Mouse (Mus musculus) MEL (cell line): ENCODE results near the gene Gm10842. TPM values are rescaled to one million over a fixed set of nuclear protein-coding genes. Genes with fewer than 3 reads are reported as not detected.

Experiments
- DNase-seq: peaks from one replicate; pipeline ENCODE4 v3.0.0; 2011; ENCODE audit warnings: low read depth, low spot score
- H3K27ac ChIP-seq: 2 replicates; pipeline ENCODE4 v1.5.1; 2012; ENCODE audit warnings: low read depth, mild to moderate bottlenecking, control low read depth, low read length, moderate library complexity; ENCODE audit not compliant: control insufficient read depth
- H3K27me3 ChIP-seq, 2 experiments: fragments of 150-350 bp in 1 of 2; sonication (generic) in 1 of 2; 2 replicates each; pipeline ENCODE4 v1.6.1; 2012; ENCODE audit warnings: low read length in 2 of 2, mild to moderate bottlenecking in 2 of 2, improper control_type of control experiment in 1 of 2, moderate library complexity in 1 of 2; ENCODE audit not compliant: insufficient read depth in 2 of 2, control insufficient read depth in 1 of 2
- H3K36me3 ChIP-seq, 2 experiments: 2 replicates each; pipeline ENCODE4 v1.6.1; 2012 to 2014; ENCODE audit warnings: low read length in 2 of 2, improper control_type of control experiment in 1 of 2, inconsistent platforms in 1 of 2, mild to moderate bottlenecking in 1 of 2; ENCODE audit not compliant: insufficient read depth in 2 of 2, control insufficient read depth in 1 of 2
- H3K4me1 ChIP-seq, 2 experiments: fragments of 150-350 bp in 1 of 2; sonication (generic) in 1 of 2; 2 replicates each; pipeline ENCODE4 v1.6.1; 2012; ENCODE audit warnings: low read length in 2 of 2, improper control_type of control experiment in 1 of 2, mild to moderate bottlenecking in 1 of 2; ENCODE audit not compliant: insufficient read depth in 2 of 2, control insufficient read depth in 1 of 2
- H3K4me3 ChIP-seq, 2 experiments: fragments of 150-350 bp in 1 of 2; sonication (generic) in 1 of 2; 2 replicates each; pipeline ENCODE4 v1.5.1; 2012; ENCODE audit warnings: low read depth in 2 of 2, low read length in 2 of 2, mild to moderate bottlenecking in 2 of 2, moderate library complexity in 2 of 2, control low read depth in 1 of 2, improper control_type of control experiment in 1 of 2; ENCODE audit not compliant: control insufficient read depth in 1 of 2, insufficient read depth in 1 of 2
- H3K79me2 ChIP-seq: 2 replicates; pipeline ENCODE4 v1.6.1; 2012; ENCODE audit warnings: mild to moderate bottlenecking, low read length, moderate library complexity; ENCODE audit not compliant: control insufficient read depth, poor library complexity, insufficient read depth
- H3K9ac ChIP-seq: 2 replicates; pipeline ENCODE4 v1.6.1; 2012; ENCODE audit warnings: low read depth, mild to moderate bottlenecking, control low read depth, low read length, moderate library complexity; ENCODE audit not compliant: control insufficient read depth, poor library complexity, severe bottlenecking
- H3K9me3 ChIP-seq: fragments of 150-350 bp; sonication (generic); replicated peaks from 2 replicates; pipeline ENCODE4 v1.6.1; 2012; ENCODE audit warnings: mild to moderate bottlenecking, low read length, improper control_type of control experiment, moderate library complexity; ENCODE audit not compliant: insufficient read depth
- BHLHE40 ChIP-seq: IDR thresholded peaks from 2 replicates; pipeline ENCODE4 v1.6.1; 2012; ENCODE audit warnings: low read depth, mild to moderate bottlenecking, inconsistent platforms, low read length, improper control_type of control experiment, borderline replicate concordance
- CHD2 ChIP-seq: IDR thresholded peaks from 2 replicates; pipeline ENCODE4 v1.6.1; 2011; ENCODE audit warnings: low read length, improper control_type of control experiment
- CTCF ChIP-seq, 3 experiments: IDR thresholded peaks in 2 of 3; conservative IDR thresholded peaks in 1 of 3; 2 replicates each; pipeline ENCODE4 v1.5.1; 2011 to 2012; ENCODE audit warnings: low read length in 3 of 3, low read depth in 2 of 3, mild to moderate bottlenecking in 2 of 3, improper control_type of control experiment in 1 of 3, inconsistent platforms in 1 of 3, mixed read lengths in 1 of 3, moderate library complexity in 1 of 3; ENCODE audit not compliant: control insufficient read depth in 1 of 3, insufficient read depth in 1 of 3, poor library complexity in 1 of 3, severe bottlenecking in 1 of 3
- E2F4 ChIP-seq: IDR thresholded peaks from 2 replicates; pipeline ENCODE4 v1.6.1; 2011; ENCODE audit warnings: low read depth, low read length, improper control_type of control experiment, borderline replicate concordance
- GABPA ChIP-seq: IDR thresholded peaks from 2 replicates; pipeline ENCODE4 v1.6.1; 2012; ENCODE audit warnings: low read depth, mild to moderate bottlenecking, inconsistent platforms, low read length, improper control_type of control experiment, moderate library complexity
- MAX ChIP-seq: IDR thresholded peaks from 2 replicates; pipeline ENCODE4 v1.6.1; 2011; ENCODE audit warnings: low read length, improper control_type of control experiment
- MEF2A ChIP-seq: IDR thresholded peaks from 2 replicates; pipeline ENCODE4 v1.6.1; 2014; ENCODE audit warnings: low read depth, mild to moderate bottlenecking, inconsistent platforms, low read length, improper control_type of control experiment; ENCODE audit not compliant: poor library complexity, insufficient replicate concordance, severe bottlenecking; ENCODE audit errors: extremely low read depth
- MYB ChIP-seq: IDR thresholded peaks from 2 replicates; pipeline ENCODE4 v1.6.1; 2011; ENCODE audit warnings: mild to moderate bottlenecking, low read depth, low read length, improper control_type of control experiment
- NELFE ChIP-seq: IDR thresholded peaks from 2 replicates; pipeline ENCODE4 v1.6.1; 2011; ENCODE audit warnings: low read depth, low read length, improper control_type of control experiment
- NRF1 ChIP-seq: IDR thresholded peaks from 2 replicates; pipeline ENCODE4 v1.6.1; 2014; ENCODE audit warnings: low read depth, mild to moderate bottlenecking, inconsistent platforms, low read length, improper control_type of control experiment, moderate library complexity; ENCODE audit not compliant: poor library complexity, insufficient read depth, severe bottlenecking
- POLR2AphosphoS2 ChIP-seq: IDR thresholded peaks from 2 replicates; pipeline ENCODE4 v1.6.1; 2011; ENCODE audit warnings: low read length, improper control_type of control experiment
- POLR2AphosphoS5 ChIP-seq: IDR thresholded peaks from 2 replicates; pipeline ENCODE4 v1.6.1; 2012; ENCODE audit warnings: low read depth, borderline replicate concordance, mild to moderate bottlenecking, inconsistent platforms, low read length, moderate library complexity, mixed read lengths
- RAD21 ChIP-seq: IDR thresholded peaks from 2 replicates; pipeline ENCODE4 v1.6.1; 2011; ENCODE audit warnings: mild to moderate bottlenecking, low read depth, low read length, improper control_type of control experiment
- RCOR1 ChIP-seq: IDR thresholded peaks from 2 replicates; pipeline ENCODE4 v1.6.1; 2012; ENCODE audit warnings: low read depth, mild to moderate bottlenecking, inconsistent platforms, low read length, improper control_type of control experiment
- SIN3A ChIP-seq: IDR thresholded peaks from 2 replicates; pipeline ENCODE4 v1.6.1; 2012; ENCODE audit warnings: low read length, improper control_type of control experiment, inconsistent platforms
- TBP ChIP-seq: IDR thresholded peaks from 2 replicates; pipeline ENCODE4 v1.8.0; 2011; ENCODE audit warnings: low read depth, low read length, improper control_type of control experiment
- USF1 ChIP-seq: IDR thresholded peaks from 2 replicates; pipeline ENCODE4 v1.6.1; 2014; ENCODE audit warnings: low read depth, mild to moderate bottlenecking, inconsistent platforms, low read length, improper control_type of control experiment, moderate library complexity
- USF2 ChIP-seq, 2 experiments: IDR thresholded peaks; 2 replicates each; pipeline ENCODE4 v1.6.1; 2011 to 2012; ENCODE audit warnings: improper control_type of control experiment in 2 of 2, low read length in 2 of 2, borderline replicate concordance in 1 of 2, inconsistent platforms in 1 of 2, low read depth in 1 of 2, mild to moderate bottlenecking in 1 of 2; ENCODE audit not compliant: insufficient read depth in 1 of 2
- ZKSCAN1 ChIP-seq: IDR thresholded peaks from 2 replicates; pipeline ENCODE4 v1.6.1; 2012; ENCODE audit warnings: low read depth, mild to moderate bottlenecking, inconsistent platforms, low read length, improper control_type of control experiment, moderate library complexity
- ZMIZ1 ChIP-seq: IDR thresholded peaks from 2 replicates; pipeline ENCODE4 v1.6.1; 2012; ENCODE audit warnings: low read depth, mild to moderate bottlenecking, inconsistent platforms, low read length, improper control_type of control experiment, moderate library complexity
- polyA plus RNA-seq, 2 experiments: library from polyadenylated mRNA; stranded (reverse) in 1 of 2; unstranded in 1 of 2; fragments of >175 nt in 1 of 2; fragments of >200 nt in 1 of 2; gene quantifications; 2 replicates each; pipeline versions ENCODE4 v1.2.1 to v1.2.4; 2012; ENCODE audit warnings: low replicate concordance in 2 of 2, low read depth in 1 of 2; ENCODE audit not compliant: insufficient read length in 2 of 2, insufficient read depth in 1 of 2, missing spikeins in 1 of 2
- total RNA-seq: library from RNA; depleted of rRNA; stranded (reverse); fragments of 300-350 nt; gene quantifications from 2 replicates; pipeline ENCODE4 v1.2.3, GENCODE M21; 2012

Gm10842 gene
- total and polyA plus RNA-seq, 3 experiments: not detected

DNA sequence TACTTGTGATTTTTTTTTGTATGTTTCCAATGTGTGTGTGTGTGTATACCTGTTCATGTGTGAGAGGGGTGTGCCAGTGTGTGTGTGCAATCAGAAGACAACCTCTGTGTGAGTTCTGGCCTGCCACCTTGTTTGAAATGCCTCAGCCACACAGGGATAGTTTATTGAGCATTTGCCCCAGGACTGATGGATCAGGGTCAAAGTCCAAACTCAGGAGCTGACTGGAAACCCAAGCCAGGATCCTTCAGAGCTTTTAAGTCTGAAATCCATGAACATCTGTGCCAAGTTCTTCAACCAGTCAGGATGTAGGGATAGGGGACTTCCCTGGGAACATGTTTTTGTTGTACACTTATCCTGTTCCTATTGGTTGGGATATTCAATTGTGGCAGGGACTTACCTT is 11.4 kb downstream of the Gm10842 start:
- Histone ChIP-seq H3K36me3 (peaks cover 0 to 31% of the 10 kb centered on the region in 2 experiments; a peak in 2 of 4 replicates), H3K4me1 (peaks cover 14 to 42% of the 10 kb centered on the region in 2 experiments), H3K27ac (no peak overlapping the region), H3K4me3 (no peak overlapping the region; a peak in 1 of 4 replicates), H3K27me3 (no peaks in the 10 kb centered on the region), H3K79me2 (no peaks in the 10 kb centered on the region), H3K9me3 (no peaks in the 10 kb centered on the region), H3K9ac (0 out of 2 replicates have a peak overlapping the region, but pooled peaks have one; percentile 58)
- no peak for DNase-seq
- no peak for TF ChIP-seq TBP
- TF ChIP-seq ZKSCAN1: no peak
- no peak for TF ChIP-seq SIN3A

DNA sequence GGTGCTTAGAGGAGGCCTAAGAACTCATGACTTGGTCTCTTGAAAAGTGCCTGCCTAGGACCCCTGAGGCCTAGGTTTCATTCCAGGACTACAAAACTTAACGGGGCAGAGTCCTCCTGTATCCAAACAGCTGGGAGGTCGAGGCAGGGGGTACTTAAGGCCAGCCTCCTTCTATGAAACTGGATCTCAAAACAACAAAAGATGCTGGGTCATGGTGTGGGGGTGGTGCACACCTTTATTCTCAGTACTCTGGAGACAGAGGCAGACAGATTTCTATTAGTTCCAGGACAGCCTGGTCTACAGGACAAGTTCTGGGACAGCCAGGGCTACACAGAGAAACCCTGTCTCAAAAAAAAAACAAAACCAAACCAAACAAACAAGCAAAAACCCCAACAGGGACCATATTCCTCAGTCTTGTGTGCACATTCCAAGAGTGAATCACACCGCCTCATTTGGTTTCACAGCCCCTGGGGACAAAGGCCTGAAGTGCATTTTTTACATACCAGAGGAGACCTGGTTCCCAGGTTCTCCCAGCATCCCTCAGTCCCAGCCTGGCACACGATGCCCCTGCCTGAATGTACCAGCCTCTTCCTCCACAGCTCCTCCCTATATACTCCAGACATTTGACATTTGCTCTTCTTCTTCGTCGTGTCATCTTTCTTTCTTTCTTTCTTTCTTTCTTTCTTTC is 13.1 kb downstream of the Gm10842 start:
- Histone ChIP-seq H3K27ac (no peak overlapping the region), H3K4me3 (no peak overlapping the region), H3K79me2 (no peaks in the 10 kb centered on the region), H3K27me3 (no peaks in the 10 kb centered on the region), H3K9ac (no peak overlapping the region), H3K36me3 (peaks cover 0 to 23% of the 10 kb centered on the region in 2 experiments; a peak in 2 of 4 replicates), H3K4me1 (peaks cover 9 to 32% of the 10 kb centered on the region in 2 experiments), H3K9me3 (no peaks in the 10 kb centered on the region)
- no peak for DNase-seq
- no peak for TF ChIP-seq MAX
- TF ChIP-seq MYB: no peak
- no peak for TF ChIP-seq USF1
- no peak for TF ChIP-seq POLR2AphosphoS5
- no peak for TF ChIP-seq RAD21
- TF ChIP-seq NRF1: no peak
- no peak for TF ChIP-seq GABPA
- no peak for TF ChIP-seq BHLHE40
- TF ChIP-seq RCOR1: no peak
- TF ChIP-seq NELFE: no peak
- TF ChIP-seq ZKSCAN1: no peak
- TF ChIP-seq CHD2: no peak
- TF ChIP-seq E2F4: no peak
- TF ChIP-seq ZMIZ1: no peak
- TF ChIP-seq CTCF (IDR thresholded peaks at IDR 0.05 in 2 of 3, conservative IDR thresholded peaks at IDR 0.05 in 1 of 3; ENCODE audit: control insufficient read depth in 1 of 3, insufficient read depth in 1 of 3, low read depth in 2 of 3, low read length in 3 of 3, poor library complexity in 1 of 3, severe bottlenecking in 1 of 3): no peak
- TF ChIP-seq USF2 (IDR thresholded peaks at IDR 0.05; ENCODE audit: borderline replicate concordance in 1 of 2, insufficient read depth in 1 of 2, low read depth in 1 of 2, low read length in 2 of 2): no peak
- TF ChIP-seq POLR2AphosphoS2: no peak
- no peak for TF ChIP-seq MEF2A
